Mouse (Mus musculus) liver, embryonic 14.5 days (tissue): ENCODE results near the gene Bag1.
A peak's percentile ranks its signal among the peaks of the same experiment; 100 is the strongest.

ENCODE experiments used
- CTCF ChIP-seq: IDR thresholded peaks from 2 replicates; pipeline ENCODE4 v1.5.1; 2016; ENCODE audit warnings: antibody characterized with exemption, low read depth, control low read depth
- EP300 ChIP-seq: IDR thresholded peaks from 2 replicates; pipeline ENCODE4 v1.6.1; 2016; ENCODE audit warnings: antibody characterized with exemption, low read depth

DNA sequence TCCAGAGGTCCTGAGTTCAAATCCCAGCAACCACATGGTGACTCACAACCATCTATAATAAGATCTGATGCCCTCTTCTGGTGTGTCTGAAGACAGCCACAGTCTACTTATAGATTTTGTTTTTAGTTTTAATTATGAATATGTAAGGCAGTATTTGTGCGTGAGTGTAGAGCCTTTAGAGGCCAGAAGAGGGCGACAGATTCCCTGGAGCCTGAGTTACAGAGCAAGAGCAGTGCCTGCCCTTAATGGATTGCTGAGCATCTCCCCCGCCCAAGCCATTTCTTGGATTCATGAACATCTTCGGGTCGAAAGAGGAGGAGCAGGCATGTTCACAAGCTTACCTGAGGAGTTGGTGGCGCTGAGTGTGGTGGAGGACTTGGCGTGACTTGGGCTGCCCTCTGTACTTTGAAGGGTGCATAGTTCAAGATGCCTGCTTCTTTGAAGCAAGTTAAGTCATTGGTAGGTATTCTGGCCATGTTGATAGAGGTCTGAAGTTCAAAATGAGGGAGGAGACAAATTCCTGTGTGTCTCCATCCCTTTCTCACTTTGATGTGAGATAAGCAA is 31.4 kb downstream of the Bag1 start:
- TF ChIP-seq CTCF (peak; percentile 65), EP300 (no peak)
